Mouse (Mus musculus): Measurements from ENCODE around the gene Inppl1. TPM values are rescaled to one million over a fixed set of nuclear protein-coding genes. Genes with fewer than 3 reads are reported as not detected.

Inppl1 gene
- polyA plus RNA-seq, 1 experiment from 2014 or later, result 35.7 TPM

DNA sequence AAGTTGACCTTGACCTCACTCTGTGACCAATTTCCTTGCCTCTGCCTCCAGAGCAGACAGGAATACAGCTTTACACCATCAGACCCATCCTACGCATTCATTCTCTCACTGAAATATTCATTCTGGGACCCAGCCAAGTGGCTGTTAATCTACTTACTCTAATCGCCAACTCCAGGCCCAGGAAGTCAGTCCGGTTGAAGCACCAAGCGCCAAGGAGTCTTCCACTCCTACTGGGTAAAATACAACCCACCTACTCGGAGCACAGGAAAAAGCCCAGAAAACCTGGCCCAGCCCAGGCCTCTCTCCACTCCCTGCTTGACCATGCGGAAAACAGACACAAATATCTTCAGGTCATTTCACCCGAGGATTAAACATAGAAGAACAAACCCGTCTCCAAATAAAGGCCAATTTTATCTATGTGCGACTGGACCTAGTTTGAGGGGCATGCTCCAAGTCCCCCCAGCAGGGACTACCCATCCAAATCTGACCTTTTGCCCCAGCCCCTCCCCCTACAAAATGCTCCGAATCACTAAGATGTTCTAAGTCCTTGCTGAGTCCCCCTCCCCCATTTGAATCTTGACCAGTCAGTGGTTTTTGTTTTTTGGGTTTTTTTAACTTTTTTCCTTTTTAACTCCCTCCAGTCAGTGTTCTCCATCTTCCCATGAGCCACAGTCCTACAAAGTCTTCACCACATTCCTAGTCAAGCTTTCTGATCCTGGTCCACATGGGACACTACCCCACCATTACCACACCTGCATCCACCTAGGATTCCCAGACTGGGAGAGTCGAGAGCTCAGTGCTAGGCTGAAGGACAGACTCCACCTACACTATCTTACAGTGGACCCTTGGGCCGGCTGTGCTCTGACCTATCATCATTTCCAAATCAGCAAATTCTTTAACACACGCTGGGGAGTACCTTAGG is 30.5 kb upstream of the Inppl1 start:
- no peak overlapping the region for H3K9ac ChIP-seq (ENCODE audit: low read length)
- no peak overlapping the region for H3K4me3 ChIP-seq (ENCODE audit: low read length)
- no peaks in the 10 kb centered on the region for H3K27me3 ChIP-seq (ENCODE audit: control insufficient read depth, insufficient read depth, low read depth, low read length)
- no peak for ATAC-seq (ENCODE audit: low read depth)
- H3K4me1 ChIP-seq (replicated peaks; ENCODE audit: control insufficient read depth, insufficient read depth, low read length), result no peaks in the 10 kb centered on the region
- no peaks in the 10 kb centered on the region for H3K36me3 ChIP-seq (ENCODE audit: control insufficient read depth, insufficient read depth, low read length)
- H3K27ac ChIP-seq (ENCODE audit: low read length), result no peak overlapping the region
- H3K9me3 ChIP-seq (ENCODE audit: control insufficient read depth, low read length), result no peaks in the 10 kb centered on the region; the same call in 1 of the 2 replicates
- no peak overlapping the region for H3K4me2 ChIP-seq (ENCODE audit: low read depth, low read length)
- 64% methylated on average over 13 of the region's 13 CpGs for WGBS

DNA sequence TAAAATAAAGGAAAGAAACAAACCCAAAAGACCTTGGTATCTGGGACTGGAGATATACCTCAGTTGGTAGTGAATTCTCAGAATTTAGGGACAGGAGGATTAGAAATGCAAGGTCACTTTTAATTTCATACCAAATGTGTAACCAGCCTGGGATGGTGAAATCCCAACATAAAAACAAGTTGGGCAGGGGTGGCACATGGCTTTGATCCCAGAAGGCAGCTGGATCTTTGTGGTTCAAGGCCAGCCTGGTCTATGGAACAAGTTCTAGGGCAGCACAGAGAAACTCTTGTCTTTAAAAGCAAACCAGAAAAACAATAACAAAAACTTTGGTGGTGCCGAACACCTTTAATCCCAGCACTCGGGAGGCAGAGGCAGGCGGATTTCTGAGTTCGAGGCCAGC is 29.5 kb upstream of the Inppl1 start:
- no peak for ATAC-seq (ENCODE audit: low read depth)
- no peaks in the 10 kb centered on the region for H3K27me3 ChIP-seq (ENCODE audit: control insufficient read depth, insufficient read depth, low read depth, low read length)

DNA sequence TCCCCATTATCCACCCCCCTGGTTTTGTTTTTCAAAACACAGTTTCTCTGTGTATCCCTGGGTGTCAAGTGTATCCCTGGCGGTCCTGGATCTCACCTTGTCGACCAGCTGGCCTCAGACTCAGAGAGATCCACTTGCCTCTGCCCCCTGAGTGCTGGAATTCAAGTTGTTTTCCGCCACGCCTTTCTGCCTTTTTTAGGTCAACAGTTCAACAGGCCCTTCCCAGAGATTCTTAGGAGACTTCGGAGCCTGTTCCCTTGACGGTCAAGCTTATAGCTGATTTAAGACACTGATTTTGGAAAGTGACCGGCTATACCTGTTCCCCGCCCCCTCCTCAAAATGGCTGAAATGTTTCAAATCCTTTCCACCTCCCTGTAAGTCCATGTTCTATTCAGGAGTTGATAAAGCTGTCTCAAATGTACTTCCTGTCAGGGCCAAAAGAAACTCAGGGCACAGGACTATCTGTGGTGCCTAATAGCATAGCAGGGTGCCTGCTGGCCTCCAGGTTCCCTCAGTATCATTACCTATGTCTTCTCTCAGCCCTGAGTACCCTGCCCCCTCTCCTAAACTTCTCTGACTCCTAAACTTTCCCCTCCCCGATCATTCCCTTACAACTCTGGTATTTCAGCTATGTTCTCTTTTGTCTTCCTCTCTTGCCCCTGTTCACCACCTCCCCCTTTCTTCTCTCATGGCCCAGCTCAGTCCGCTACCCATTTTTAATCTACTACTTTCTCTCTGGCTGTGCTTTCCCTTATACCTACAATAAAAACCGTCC is 28.6 kb upstream of the Inppl1 start:
- H3K27me3 ChIP-seq (ENCODE audit: control insufficient read depth, insufficient read depth, low read depth, low read length), result no peaks in the 10 kb centered on the region
- H3K9me3 ChIP-seq (ENCODE audit: control insufficient read depth, low read length), result no peaks in the 10 kb centered on the region; the same call in 1 of the 2 replicates
- no peak overlapping the region for H3K27ac ChIP-seq (ENCODE audit: low read length)
- ATAC-seq (ENCODE audit: low read depth), result no peak
- H3K4me2 ChIP-seq (ENCODE audit: low read depth, low read length), result no peak overlapping the region
- H3K4me1 ChIP-seq (replicated peaks; ENCODE audit: control insufficient read depth, insufficient read depth, low read length), result no peaks in the 10 kb centered on the region
- 72% methylated on average over 11 of the region's 11 CpGs for WGBS
- H3K4me3 ChIP-seq (ENCODE audit: low read length), result no peak overlapping the region
- H3K9ac ChIP-seq (ENCODE audit: low read length), result no peak overlapping the region
- H3K36me3 ChIP-seq (ENCODE audit: control insufficient read depth, insufficient read depth, low read length), result no peaks in the 10 kb centered on the region

More for the DNA sequence above, 29.5 kb upstream of the Inppl1 start:
- Histone ChIP-seq H3K4me3 (ENCODE audit: low read length) (no peak overlapping the region), H3K9ac (ENCODE audit: low read length) (no peak overlapping the region), H3K4me1 (replicated peaks; ENCODE audit: control insufficient read depth, insufficient read depth, low read length) (no peaks in the 10 kb centered on the region), H3K9me3 (ENCODE audit: control insufficient read depth, low read length) (no peaks in the 10 kb centered on the region; the same call in 1 of the 2 replicates), H3K4me2 (ENCODE audit: low read depth, low read length) (no peak overlapping the region), H3K27ac (ENCODE audit: low read length) (no peak overlapping the region), H3K36me3 (ENCODE audit: control insufficient read depth, insufficient read depth, low read length) (no peaks in the 10 kb centered on the region)
- WGBS, result 92% methylated on average over 4 of the region's 4 CpGs

DNA sequence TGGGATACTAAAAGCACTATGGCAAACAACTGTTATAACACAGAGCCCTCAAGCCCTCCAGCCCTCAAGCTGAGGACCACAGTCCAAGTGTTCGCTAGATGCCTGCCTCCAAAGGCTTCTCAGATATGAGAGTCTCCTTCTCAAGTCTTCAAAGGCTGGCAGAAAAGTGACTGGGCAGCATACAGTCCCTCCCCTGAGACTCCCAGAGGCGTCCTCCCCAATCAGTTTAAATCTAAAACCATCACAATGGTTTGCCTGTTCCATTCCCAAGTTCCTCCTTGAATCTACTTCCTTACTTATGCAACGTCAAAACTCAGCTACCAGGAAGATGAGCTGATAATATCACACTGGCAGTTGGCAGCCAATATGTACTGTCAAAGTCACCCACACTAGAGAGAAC is 25.4 kb upstream of the Inppl1 start, which contains the start of gene Anapc15:
TSS of gene Anapc15 (plus strand) at position 301 of the 400 bp plus-strand sequence.
- ATAC-seq (ENCODE audit: low read depth), result no peak
- Histone ChIP-seq H3K27ac (ENCODE audit: low read length) (no peak within 1 kb of the TSS), H3K36me3 (ENCODE audit: control insufficient read depth, insufficient read depth, low read length) (no peaks in the 10 kb centered on the region), H3K27me3 (ENCODE audit: control insufficient read depth, insufficient read depth, low read depth, low read length) (no peaks in the 10 kb centered on the region), H3K9me3 (ENCODE audit: control insufficient read depth, low read length) (no peaks in the 10 kb centered on the region; the same call in 1 of the 2 replicates), H3K4me3 (ENCODE audit: low read length) (no peak within 1 kb of the TSS), H3K9ac (ENCODE audit: low read length) (no peak within 1 kb of the TSS), H3K4me2 (ENCODE audit: low read depth, low read length) (no peak within 1 kb of the TSS), H3K4me1 (replicated peaks; ENCODE audit: control insufficient read depth, insufficient read depth, low read length) (no peaks in the 10 kb centered on the region)
- WGBS, result 58% methylated on average over 3 of the region's 3 CpGs

DNA sequence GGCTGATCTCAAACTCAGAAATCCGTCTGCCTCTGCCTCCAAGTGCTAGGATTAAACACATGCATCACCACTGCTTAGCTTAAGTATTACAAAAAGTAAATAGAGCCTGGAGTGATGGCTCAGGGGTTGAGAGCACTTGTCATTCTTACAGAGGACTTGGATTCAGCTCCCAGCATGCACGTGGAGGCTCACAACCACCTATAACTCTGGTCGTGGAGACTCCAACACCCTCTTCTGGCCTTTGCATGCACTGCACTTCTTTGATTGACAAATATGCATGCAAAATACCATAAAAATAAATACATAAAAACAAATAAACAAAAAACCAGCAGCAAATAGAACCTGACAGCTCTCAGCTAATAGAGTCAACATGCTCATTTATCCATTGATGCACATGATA is 24.3 kb upstream of the Inppl1 start:
- no peak for ATAC-seq (ENCODE audit: low read depth)
- 53% methylated on average over 3 of the region's 3 CpGs for WGBS
- H3K9ac ChIP-seq (ENCODE audit: low read length), result no peak overlapping the region
- H3K27ac ChIP-seq (ENCODE audit: low read length), result no peak overlapping the region
- no peaks in the 10 kb centered on the region for H3K4me1 ChIP-seq (replicated peaks; ENCODE audit: control insufficient read depth, insufficient read depth, low read length)
- H3K9me3 ChIP-seq (ENCODE audit: control insufficient read depth, low read length), result no peaks in the 10 kb centered on the region; the same call in 1 of the 2 replicates
- no peak overlapping the region for H3K4me2 ChIP-seq (ENCODE audit: low read depth, low read length)
- no peaks in the 10 kb centered on the region for H3K27me3 ChIP-seq (ENCODE audit: control insufficient read depth, insufficient read depth, low read depth, low read length)
- H3K36me3 ChIP-seq (ENCODE audit: control insufficient read depth, insufficient read depth, low read length), result no peaks in the 10 kb centered on the region
- no peak overlapping the region for H3K4me3 ChIP-seq (ENCODE audit: low read length)

DNA sequence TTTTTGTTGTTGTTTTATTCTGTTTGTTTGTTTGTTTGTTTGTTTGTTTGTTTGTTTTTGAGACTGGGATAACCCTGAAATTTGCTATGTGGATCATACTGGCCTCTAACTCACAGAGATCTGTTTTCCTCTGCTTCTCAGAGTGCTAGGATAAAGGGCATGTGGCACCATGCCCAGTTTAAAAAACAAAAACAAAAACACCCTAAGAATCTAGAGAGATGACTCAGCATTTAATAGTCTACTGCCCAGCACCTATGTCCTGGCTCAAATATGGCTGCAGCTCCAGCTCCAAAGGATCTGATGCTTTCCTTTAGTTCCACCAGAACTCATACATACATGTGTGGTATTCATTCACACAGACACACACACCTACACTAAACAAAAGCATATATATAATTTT is 22.9 kb upstream of the Inppl1 start:
- Histone ChIP-seq H3K4me2 (ENCODE audit: low read depth, low read length) (no peak overlapping the region), H3K36me3 (ENCODE audit: control insufficient read depth, insufficient read depth, low read length) (no peaks in the 10 kb centered on the region), H3K4me3 (ENCODE audit: low read length) (no peak overlapping the region), H3K27ac (ENCODE audit: low read length) (no peak overlapping the region), H3K9ac (ENCODE audit: low read length) (no peak overlapping the region), H3K4me1 (replicated peaks; ENCODE audit: control insufficient read depth, insufficient read depth, low read length) (no peaks in the 10 kb centered on the region), H3K27me3 (ENCODE audit: control insufficient read depth, insufficient read depth, low read depth, low read length) (no peaks in the 10 kb centered on the region), H3K9me3 (ENCODE audit: control insufficient read depth, low read length) (no peaks in the 10 kb centered on the region)
- no peak for ATAC-seq (ENCODE audit: low read depth)

DNA sequence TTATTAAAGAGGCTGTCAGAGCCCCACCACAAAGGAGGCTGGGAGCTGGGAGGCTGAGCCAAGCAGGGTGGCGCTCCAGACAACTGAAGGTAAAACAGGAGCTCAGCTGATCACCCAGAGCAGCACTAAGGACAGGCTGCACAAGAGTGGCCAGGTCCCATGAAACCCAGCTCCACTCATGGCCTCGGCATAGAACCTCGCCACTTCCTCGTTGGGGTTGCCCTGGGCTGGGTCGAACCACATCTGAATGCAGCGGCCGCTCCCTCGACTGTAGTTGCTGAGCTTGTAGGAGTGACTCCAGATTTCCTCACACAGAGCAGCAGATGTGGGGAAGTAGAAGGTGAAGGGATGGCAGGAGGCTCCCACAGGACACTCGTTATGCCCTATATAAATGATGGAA is 20.3 kb upstream of the Inppl1 start:
- Histone ChIP-seq H3K4me1 (replicated peaks; ENCODE audit: control insufficient read depth, insufficient read depth, low read length) (no peaks in the 10 kb centered on the region), H3K4me2 (ENCODE audit: low read depth, low read length) (no peak overlapping the region), H3K36me3 (ENCODE audit: control insufficient read depth, insufficient read depth, low read length) (no peaks in the 10 kb centered on the region), H3K27ac (ENCODE audit: low read length) (no peak overlapping the region), H3K9ac (ENCODE audit: low read length) (no peak overlapping the region), H3K4me3 (ENCODE audit: low read length) (no peak overlapping the region), H3K9me3 (ENCODE audit: control insufficient read depth, low read length) (no peaks in the 10 kb centered on the region), H3K27me3 (ENCODE audit: control insufficient read depth, insufficient read depth, low read depth, low read length) (no peaks in the 10 kb centered on the region)
- 74% methylated on average over 9 of the region's 9 CpGs for WGBS
- no peak for ATAC-seq (ENCODE audit: low read depth)

DNA sequence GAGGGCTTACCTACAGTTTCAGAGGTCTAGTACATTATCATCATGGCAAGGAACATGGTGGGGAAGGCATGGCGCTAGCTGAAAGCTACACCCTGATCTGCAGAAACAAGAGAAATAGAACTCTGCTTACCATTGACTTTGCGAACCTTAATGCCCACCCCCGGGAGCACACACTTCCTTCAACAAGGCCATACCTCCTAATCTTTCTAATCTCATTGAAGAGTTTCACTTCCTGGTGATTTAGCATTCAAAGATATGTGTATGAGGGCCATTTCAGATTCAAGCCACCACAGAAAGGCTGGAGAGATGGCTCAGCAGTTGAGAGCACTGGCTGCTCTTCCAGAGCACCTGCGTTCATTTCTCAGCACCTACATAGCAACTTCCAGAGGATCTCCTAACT is 19.1 kb upstream of the Inppl1 start, which contains the start of gene Folr2:
TSS of gene Folr2 (minus strand) at position 101 of the 400 bp plus-strand sequence.
- 89% methylated on average over 4 of the region's 4 CpGs for WGBS
- ATAC-seq (ENCODE audit: low read depth), result no peak
- Histone ChIP-seq H3K9me3 (ENCODE audit: control insufficient read depth, low read length) (no peaks in the 10 kb centered on the region), H3K27ac (ENCODE audit: low read length) (no peak within 1 kb of the TSS), H3K4me3 (ENCODE audit: low read length) (no peak within 1 kb of the TSS), H3K4me1 (replicated peaks; ENCODE audit: control insufficient read depth, insufficient read depth, low read length) (no peaks in the 10 kb centered on the region), H3K4me2 (ENCODE audit: low read depth, low read length) (no peak within 1 kb of the TSS), H3K27me3 (ENCODE audit: control insufficient read depth, insufficient read depth, low read depth, low read length) (no peaks in the 10 kb centered on the region), H3K9ac (ENCODE audit: low read length) (no peak within 1 kb of the TSS), H3K36me3 (ENCODE audit: control insufficient read depth, insufficient read depth, low read length) (no peaks in the 10 kb centered on the region)

DNA sequence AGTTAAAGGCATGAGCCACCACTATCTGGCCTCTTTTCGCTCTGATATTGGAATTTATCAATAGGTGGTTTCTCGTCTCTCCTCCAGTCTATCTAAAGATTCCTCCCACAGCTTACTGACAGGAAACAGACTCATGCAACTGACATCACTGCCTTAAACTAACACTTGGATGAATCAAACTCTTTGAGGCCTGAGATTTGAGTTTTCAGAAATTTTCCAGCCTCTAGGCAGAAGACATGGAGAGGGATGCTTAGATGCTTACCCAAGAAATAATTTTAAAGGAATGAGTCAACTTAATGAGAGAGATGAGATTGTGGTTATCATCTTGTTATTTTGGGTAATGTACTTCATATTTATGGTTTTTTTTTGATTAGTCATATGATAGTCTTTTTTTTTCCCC is 15.8 kb upstream of the Inppl1 start:
- WGBS, result 62% methylated on average over 2 of the region's 2 CpGs
- Histone ChIP-seq H3K27me3 (ENCODE audit: control insufficient read depth, insufficient read depth, low read depth, low read length) (no peaks in the 10 kb centered on the region), H3K27ac (ENCODE audit: low read length) (no peak overlapping the region), H3K4me1 (replicated peaks; ENCODE audit: control insufficient read depth, insufficient read depth, low read length) (no peaks in the 10 kb centered on the region), H3K9me3 (ENCODE audit: control insufficient read depth, low read length) (no peaks in the 10 kb centered on the region), H3K36me3 (ENCODE audit: control insufficient read depth, insufficient read depth, low read length) (no peaks in the 10 kb centered on the region), H3K4me3 (ENCODE audit: low read length) (no peak overlapping the region), H3K4me2 (ENCODE audit: low read depth, low read length) (no peak overlapping the region), H3K9ac (ENCODE audit: low read length) (no peak overlapping the region)
- no peak for ATAC-seq (ENCODE audit: low read depth)
